Mouse (Mus musculus) forebrain, embryonic 10.5 days (tissue): ENCODE data around the gene Spns2. TPM values are rescaled to one million over a fixed set of nuclear protein-coding genes. Genes with fewer than 3 reads are reported as not detected.

ENCODE experiments used
- DNase-seq: peaks from one replicate; pipeline ENCODE4 v3.0.0-alpha.2; 2017; ENCODE audit warnings: low spot score; ENCODE audit errors: extremely low spot score
- H3K27ac ChIP-seq: fragments of 300-500 bp; sonication (generic); 2 replicates; pipeline ENCODE4 v1.5.1; 2016; ENCODE audit warnings: mild to moderate bottlenecking
- H3K27me3 ChIP-seq: fragments of 300-500 bp; sonication (generic); 2 replicates; pipeline ENCODE4 v1.6.1; 2016; ENCODE audit warnings: mild to moderate bottlenecking; ENCODE audit not compliant: poor library complexity, severe bottlenecking
- H3K36me3 ChIP-seq: fragments of 300-500 bp; sonication (generic); replicated peaks from 2 replicates; pipeline ENCODE4 v1.6.1; 2016; ENCODE audit warnings: mild to moderate bottlenecking, moderate library complexity
- H3K4me1 ChIP-seq: fragments of 300-500 bp; sonication (generic); 2 replicates; pipeline ENCODE4 v1.6.1; 2016
- H3K4me3 ChIP-seq: fragments of 300-500 bp; sonication (generic); 2 replicates; pipeline ENCODE4 v1.5.1; 2016; ENCODE audit warnings: mild to moderate bottlenecking, moderate library complexity
- H3K9me3 ChIP-seq: fragments of 300-500 bp; sonication (generic); 2 replicates; pipeline ENCODE4 v1.6.1; 2016; ENCODE audit warnings: mild to moderate bottlenecking, moderate library complexity
- WGBS: fragments of 180-500 bp; shearing (Covaris S2); methylation state at CpG from one replicate; pipeline ENCODE4 v1.1.7; 2016; 5-methylcytosine and 5-hydroxymethylcytosine counted together
- polyA plus RNA-seq: library from polyadenylated mRNA; unstranded; fragments of >200 nt; fragmentation: Nextera tagmentation; extraction: Ambion mirVana; gene quantifications from 2 replicates; pipeline ENCODE4 v1.2.1, GENCODE M21; 2016

Gene Spns2
- polyA plus RNA-seq, 1 experiment from 2014 or later: 3.0 TPM

GRCm38 (mm10) chr11:72421518-72422278 lies 68.0 kb downstream of the Spns2 start:
- DNase-seq: no peak
- no peaks in the 10 kb centered on the region for H3K9me3 ChIP-seq
- peaks cover 18% of the 10 kb centered on the region for H3K4me1 ChIP-seq
- H3K27ac ChIP-seq: no peak overlapping the region
- no peaks in the 10 kb centered on the region; the same call in 1 of the 2 replicates for H3K27me3 ChIP-seq
- H3K36me3 ChIP-seq: no peaks in the 10 kb centered on the region
- no peak overlapping the region for H3K4me3 ChIP-seq
- WGBS: 89% methylated on average over 11 of the region's 11 CpGs

GRCm38 (mm10) chr11:72420460-72421122 lies 69.1 kb downstream of the Spns2 start:
- Histone ChIP-seq H3K4me3 (no peak overlapping the region), H3K27me3 (no peaks in the 10 kb centered on the region; the same call in 1 of the 2 replicates), H3K27ac (no peak overlapping the region), H3K9me3 (no peaks in the 10 kb centered on the region), H3K36me3 (no peaks in the 10 kb centered on the region), H3K4me1 (peaks cover 20% of the 10 kb centered on the region)
- 86% methylated on average over 6 of the region's 6 CpGs for WGBS
- no peak for DNase-seq

DNA sequence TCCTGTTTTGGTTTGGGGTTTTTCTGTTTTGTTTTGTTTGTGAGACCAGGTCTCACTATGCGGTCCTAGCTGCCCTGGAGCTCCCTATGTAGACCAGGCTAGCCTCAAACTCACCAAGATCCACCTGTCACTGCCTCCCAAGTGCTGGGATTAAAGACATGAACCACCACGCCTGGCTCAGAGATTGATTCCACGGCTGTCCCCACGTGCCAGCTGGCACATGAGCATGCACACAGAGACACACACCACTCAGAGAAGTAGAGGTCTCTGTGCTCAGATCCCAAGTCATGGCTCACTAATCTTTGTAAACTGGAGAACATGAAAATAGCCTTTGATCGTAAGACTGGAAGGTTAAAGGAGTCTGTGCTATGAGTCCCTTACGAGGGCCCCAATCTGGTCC lies 70.7 kb downstream of the Spns2 start:
- Histone ChIP-seq H3K27ac (no peak overlapping the region), H3K9me3 (no peaks in the 10 kb centered on the region), H3K4me1 (peaks cover 20% of the 10 kb centered on the region), H3K27me3 (peaks cover 7% of the 10 kb centered on the region), H3K36me3 (no peaks in the 10 kb centered on the region), H3K4me3 (no peak overlapping the region)
- WGBS: 92% methylated on average over 6 of the region's 6 CpGs
- no peak for DNase-seq

- H3K9me3 ChIP-seq: no peaks in the 10 kb centered on the region
- peaks cover 15% of the 10 kb centered on the region for H3K27me3 ChIP-seq
- no peak overlapping the region for H3K4me3 ChIP-seq
- peak overlapping the region; percentile 72 for H3K27ac ChIP-seq
- 47% methylated on average over 8 of the region's 8 CpGs for WGBS
- no peaks in the 10 kb centered on the region for H3K36me3 ChIP-seq
- DNase-seq: no peak
- H3K4me1 ChIP-seq: peaks cover 20% of the 10 kb centered on the region
Observed at GRCm38 (mm10) chr11:72418227-72418626, 71.5 kb downstream of the Spns2 start.

DNA sequence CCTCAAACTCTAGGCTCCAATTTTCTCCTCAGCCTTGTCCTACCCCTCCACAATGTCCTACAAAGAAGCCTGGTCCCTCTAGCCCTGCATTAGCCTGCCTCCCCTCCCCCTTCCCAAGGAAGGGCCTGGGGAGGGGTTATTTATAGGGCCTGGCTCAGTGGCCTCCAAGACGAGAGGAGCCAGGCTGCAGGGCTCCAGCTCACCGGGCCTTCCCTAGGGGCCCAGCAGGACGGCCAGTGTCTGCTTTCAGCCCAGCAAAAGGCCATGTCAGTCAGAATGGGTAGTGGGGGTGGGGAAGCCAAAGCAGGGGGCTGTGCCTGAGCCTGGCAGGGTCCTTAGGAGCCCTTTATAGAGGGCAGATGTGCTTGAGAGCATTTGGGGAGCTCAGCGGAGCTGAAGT lies 72.3 kb downstream of the Spns2 start:
- no peak overlapping the region for H3K4me3 ChIP-seq
- H3K4me1 ChIP-seq: peaks cover 22% of the 10 kb centered on the region
- no peaks in the 10 kb centered on the region for H3K36me3 ChIP-seq
- no peaks in the 10 kb centered on the region for H3K9me3 ChIP-seq
- H3K27me3 ChIP-seq: peaks cover 20% of the 10 kb centered on the region
- DNase-seq: no peak
- WGBS: 7% methylated on average over 4 of the region's 4 CpGs
- peak overlapping the region; percentile 72 for H3K27ac ChIP-seq

DNA sequence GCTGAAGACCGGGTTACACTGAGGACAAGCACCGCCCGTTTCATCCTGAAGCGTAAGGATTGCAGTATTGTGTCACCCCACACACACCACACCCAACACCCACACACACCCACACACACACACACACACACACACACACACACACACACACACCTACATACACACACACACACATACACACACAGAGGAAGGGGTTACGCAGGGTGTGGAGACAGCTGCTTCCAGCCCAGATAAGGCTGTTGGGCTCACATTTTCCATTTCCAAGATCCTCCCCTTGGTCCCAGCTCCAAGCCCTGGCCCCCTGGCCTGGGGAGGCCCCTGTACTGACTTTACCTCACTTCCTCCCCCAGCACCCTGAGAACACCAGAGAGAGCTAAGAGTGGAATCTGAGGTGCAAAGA lies 73.0 kb downstream of the Spns2 start:
- H3K27me3 ChIP-seq: peaks cover 25% of the 10 kb centered on the region
- H3K27ac ChIP-seq: peak overlapping the region; percentile 72; the same call in 1 of the 2 replicates
- 90% methylated on average over 5 of the region's 5 CpGs for WGBS
- peaks cover 27% of the 10 kb centered on the region for H3K4me1 ChIP-seq
- DNase-seq: no peak
- H3K9me3 ChIP-seq: no peaks in the 10 kb centered on the region
- no peak overlapping the region for H3K4me3 ChIP-seq
- no peaks in the 10 kb centered on the region for H3K36me3 ChIP-seq

GRCm38 (mm10) chr11:72415155-72415554 lies 74.5 kb downstream of the Spns2 start:
- WGBS: 85% methylated on average over 8 of the region's 8 CpGs
- Histone ChIP-seq H3K36me3 (no peaks in the 10 kb centered on the region), H3K9me3 (no peaks in the 10 kb centered on the region), H3K27ac (no peak overlapping the region), H3K4me3 (no peak overlapping the region), H3K4me1 (peaks cover 42% of the 10 kb centered on the region), H3K27me3 (peaks cover 37% of the 10 kb centered on the region)
- DNase-seq: no peak

- 71% methylated on average over 5 of the region's 5 CpGs for WGBS
- no peak overlapping the region for H3K4me3 ChIP-seq
- no peaks in the 10 kb centered on the region for H3K36me3 ChIP-seq
- H3K27me3 ChIP-seq: peaks cover 52% of the 10 kb centered on the region
- no peaks in the 10 kb centered on the region for H3K9me3 ChIP-seq
- no peak overlapping the region for H3K27ac ChIP-seq
- no peak for DNase-seq
- H3K4me1 ChIP-seq: peaks cover 57% of the 10 kb centered on the region
Observed at GRCm38 (mm10) chr11:72413601-72414190, 76.0 kb downstream of the Spns2 start.

- no peaks in the 10 kb centered on the region for H3K9me3 ChIP-seq
- H3K4me1 ChIP-seq: peaks cover 58% of the 10 kb centered on the region
- H3K27ac ChIP-seq: no peak overlapping the region
- no peak for DNase-seq
- H3K4me3 ChIP-seq: no peak overlapping the region
- no peaks in the 10 kb centered on the region for H3K36me3 ChIP-seq
- WGBS: 82% methylated on average over 7 of the region's 7 CpGs
- H3K27me3 ChIP-seq: peaks cover 59% of the 10 kb centered on the region
Observed at GRCm38 (mm10) chr11:72413016-72413415, 76.7 kb downstream of the Spns2 start.

DNA sequence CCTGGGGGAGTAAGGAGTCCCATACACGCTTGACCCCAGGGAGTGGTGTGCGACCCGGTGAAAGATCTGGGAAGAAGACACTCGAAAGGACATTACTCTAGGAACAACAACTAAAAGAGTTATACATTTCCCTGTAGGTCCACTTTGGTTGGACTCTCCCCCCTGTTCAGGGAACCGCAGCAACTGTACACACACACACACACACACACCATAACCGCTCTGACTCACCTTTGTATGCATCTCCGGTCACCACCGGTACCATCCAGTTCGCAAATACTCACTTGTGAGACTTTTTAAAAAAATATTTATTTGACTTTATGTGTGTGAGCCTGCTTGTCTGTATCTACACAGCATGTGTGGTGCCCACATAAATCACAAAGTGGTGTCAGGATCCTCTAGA lies 77.8 kb downstream of the Spns2 start:
- H3K9me3 ChIP-seq: no peaks in the 10 kb centered on the region
- peak overlapping the region; percentile 82 for H3K4me3 ChIP-seq
- peaks cover 58% of the 10 kb centered on the region for H3K4me1 ChIP-seq
- H3K27ac ChIP-seq: peak overlapping the region; percentile 84; the same call in 1 of the 2 replicates
- WGBS: 33% methylated on average over 9 of the region's 9 CpGs
- DNase-seq: no peak
- no peaks in the 10 kb centered on the region for H3K36me3 ChIP-seq
- peaks cover 69% of the 10 kb centered on the region for H3K27me3 ChIP-seq

DNA sequence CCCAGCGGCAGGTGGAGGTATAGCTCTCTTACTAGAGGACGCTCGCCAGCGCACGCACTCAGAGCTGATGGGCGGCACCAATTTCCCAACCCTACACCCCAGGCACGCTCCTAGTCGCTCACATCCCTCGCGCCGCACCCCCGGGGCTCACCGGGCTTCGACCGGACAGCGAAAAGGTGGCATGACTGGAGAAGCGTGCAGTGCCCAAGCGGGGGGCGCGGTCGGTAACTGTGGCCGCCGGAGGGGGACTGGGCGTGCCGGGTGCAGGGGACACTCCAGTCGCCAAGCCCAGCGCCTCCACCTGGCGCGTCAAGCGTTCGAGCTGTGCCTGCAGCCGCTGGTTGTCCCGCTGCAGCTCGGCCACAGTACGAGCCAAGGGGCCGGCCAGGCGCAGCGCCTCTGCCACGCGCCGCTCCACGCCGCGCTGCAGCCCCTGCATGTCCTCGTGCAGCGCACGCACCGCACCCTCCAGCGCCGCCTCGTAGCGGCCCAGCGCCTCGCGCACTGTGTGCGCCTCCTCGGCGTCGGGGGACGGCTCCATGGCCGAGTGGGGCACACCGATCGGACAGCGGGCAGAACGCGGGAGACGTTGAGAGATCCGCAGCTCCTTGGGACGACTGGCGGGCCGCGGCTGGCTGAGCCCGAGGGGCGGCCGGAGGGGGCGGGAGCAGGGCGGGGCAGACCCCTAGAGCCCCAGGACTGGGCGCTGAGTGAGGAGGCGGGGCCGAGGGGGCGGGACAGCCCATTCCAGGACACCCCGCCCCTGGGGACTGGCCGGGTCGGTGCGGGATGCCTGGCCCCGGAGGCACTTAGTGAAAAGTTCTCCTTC lies 78.4 kb downstream of the Spns2 start, which contains the start of gene Smtnl2:
Gene Smtnl2 (minus strand): TSS at position 621 of the 829 bp plus-strand sequence.
- peaks cover 60% of the 10 kb centered on the region for H3K4me1 ChIP-seq
- WGBS: under 1% methylated on average over 86 of the region's 86 CpGs

GRCm38 (mm10) chr11:72410521-72411092 lies 79.1 kb downstream of the Spns2 start:
- WGBS: 1% methylated on average over 25 of the region's 25 CpGs

More for the DNA sequence above, 78.4 kb downstream of the Spns2 start, which contains the start of gene Smtnl2:
- H3K4me3 ChIP-seq: peak within 1 kb of the TSS; percentile 82
- no peaks in the 10 kb centered on the region for H3K36me3 ChIP-seq
- DNase-seq: peak; percentile 85
- H3K27me3 ChIP-seq: peaks cover 70% of the 10 kb centered on the region
- peak within 1 kb of the TSS; percentile 84 for H3K27ac ChIP-seq
- no peaks in the 10 kb centered on the region for H3K9me3 ChIP-seq

More at GRCm38 (mm10) chr11:72410521-72411092, 79.1 kb downstream of the Spns2 start:
- DNase-seq: peak; percentile 39
- H3K27ac ChIP-seq: peak overlapping the region; percentile 84
- no peaks in the 10 kb centered on the region for H3K36me3 ChIP-seq
- H3K9me3 ChIP-seq: no peaks in the 10 kb centered on the region
- H3K27me3 ChIP-seq: peaks cover 70% of the 10 kb centered on the region
- peak overlapping the region; percentile 82 for H3K4me3 ChIP-seq
- peaks cover 67% of the 10 kb centered on the region for H3K4me1 ChIP-seq
